In the genomic region with DNA sequence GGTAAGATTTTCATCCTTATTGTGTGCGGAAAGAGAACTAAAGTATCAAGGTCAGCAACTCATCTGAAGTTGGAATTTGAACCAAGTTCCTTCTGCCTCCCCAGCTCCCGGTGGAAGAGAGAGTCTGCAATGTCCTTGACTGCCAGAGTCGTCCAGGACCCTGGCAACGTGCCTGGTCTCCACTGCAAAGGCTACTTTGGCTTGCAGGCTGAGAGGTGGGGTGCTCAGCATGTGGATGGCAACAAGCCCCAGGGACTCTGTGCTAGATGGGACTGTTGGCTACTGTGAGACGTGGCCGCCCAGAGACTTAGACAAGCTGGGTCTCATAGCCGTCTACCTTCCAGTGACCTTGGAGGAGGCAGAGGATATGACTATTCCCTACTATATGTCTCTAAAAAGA, we compare ENCODE assay signal across 12 mouse cellular contexts. TPM values are rescaled to one million over a fixed set of nuclear protein-coding genes. Genes with fewer than 3 reads are reported as not detected.
A peak's percentile ranks its signal among the peaks of the same experiment; 100 is the strongest.
DNase-seq lines count a peak whose midpoint lies in the region; ATAC-seq and TF ChIP-seq lines count a peak whose summit lies in the region.
"Had no signal": no experiment of that assay in that cellular context is flagged by ENCODE, and none has a peak within 500 bp of the region (broad histone marks: within the 10 kb centered on the region; RNA-seq: fewer than 3 reads in every experiment).

No protein-coding gene starts in this region.

- H3K9ac ChIP-seq in midbrain, embryonic 14.5 days (replicated peaks; ENCODE audit: low read length), result no peak overlapping the region
- H3K9ac ChIP-seq in midbrain, embryonic 11.5 days (ENCODE audit: low read length), result no peak overlapping the region
- H3K9ac ChIP-seq: limb, embryonic 12.5 days had no signal

- 84% methylated on average over 7 of the region's 7 CpGs for WGBS in midbrain, embryonic 14.5 days
- 82% methylated on average over 7 of the region's 7 CpGs for WGBS in midbrain, embryonic 11.5 days

- ATAC-seq in midbrain, embryonic 14.5 days (ENCODE audit: low FRiP score, low TSS enrichment), result no peak
- no peak for ATAC-seq in midbrain, embryonic 11.5 days (ENCODE audit: low FRiP score)
- no peak for ATAC-seq in megakaryocyte-erythroid progenitor cell, adult 5-6 weeks (replicated peaks; ENCODE audit: low FRiP score, low TSS enrichment, poor library complexity, severe bottlenecking)

- no peaks in the 10 kb centered on the region for H3K27me3 ChIP-seq in midbrain, embryonic 14.5 days (ENCODE audit: control insufficient read depth, insufficient read depth, low read length)
- H3K27me3 ChIP-seq in midbrain, embryonic 11.5 days (ENCODE audit: control insufficient read depth, insufficient read depth, low read length), result no peaks in the 10 kb centered on the region

- H3K4me3 ChIP-seq in midbrain, embryonic 14.5 days (replicated peaks; ENCODE audit: low read depth, low read length), result no peak overlapping the region
- no peak overlapping the region for H3K4me3 ChIP-seq in midbrain, embryonic 11.5 days (ENCODE audit: low read depth, low read length)
- no peak overlapping the region for H3K4me3 ChIP-seq in gastrocnemius, adult 2 months
- H3K4me3 ChIP-seq: limb, embryonic 12.5 days had no signal

- no peak overlapping the region for H3K4me2 ChIP-seq in midbrain, embryonic 14.5 days (ENCODE audit: low read length)
- H3K4me2 ChIP-seq in midbrain, embryonic 11.5 days, result no peak overlapping the region
- H3K4me2 ChIP-seq: limb, embryonic 12.5 days had no signal

- no peak for TF ChIP-seq CTCF in gastrocnemius, adult 2 months (IDR thresholded peaks at IDR 0.05)

- H3K9me3 ChIP-seq in midbrain, embryonic 14.5 days (ENCODE audit: control insufficient read depth, low read length), result no peaks in the 10 kb centered on the region
- no peaks in the 10 kb centered on the region for H3K9me3 ChIP-seq in midbrain, embryonic 11.5 days (ENCODE audit: control insufficient read depth, low read length)
- H3K9me3 ChIP-seq: limb, embryonic 12.5 days had no signal

- H3K4me1 ChIP-seq in midbrain, embryonic 14.5 days (ENCODE audit: control insufficient read depth, insufficient read depth, low read length), result no peaks in the 10 kb centered on the region
- H3K4me1 ChIP-seq in midbrain, embryonic 11.5 days (ENCODE audit: control insufficient read depth, insufficient read depth, low read length), result no peaks in the 10 kb centered on the region
- H3K4me1 ChIP-seq: limb, embryonic 12.5 days had no signal

- intact Hi-C loops in gastrocnemius, adult 2 months (cut with DNase I), result no loop called here

- peak; percentile 15 for DNase-seq in gastrocnemius, adult 18-20 months (ENCODE audit: low spot score)
- no peak for DNase-seq in gastrocnemius, postnatal 25 days
- peak; percentile 17 for DNase-seq in midbrain, embryonic 14.5 days
- DNase-seq in midbrain, embryonic 11.5 days (ENCODE audit: low spot score, missing footprints), result no peak
- DNase-seq in gastrocnemius, adult 2 months, result peak; percentile 53
- DNase-seq in lung, postnatal 4 days, result peak; percentile 23 to 54
- no peak for DNase-seq in c-Kit-positive CD71-positive TER-119-positive erythroid progenitor cells, embryonic 14.5 days (ENCODE audit: low spot score)

- H3K36me3 ChIP-seq in midbrain, embryonic 14.5 days (ENCODE audit: control insufficient read depth, insufficient read depth, low read length), result no peaks in the 10 kb centered on the region
- no peaks in the 10 kb centered on the region for H3K36me3 ChIP-seq in midbrain, embryonic 11.5 days (ENCODE audit: control insufficient read depth, insufficient read depth, low read length)
- H3K36me3 ChIP-seq: limb, embryonic 12.5 days had no signal

- no peak overlapping the region for H3K27ac ChIP-seq in midbrain, embryonic 14.5 days (replicated peaks; ENCODE audit: low read depth, low read length)
- no peak overlapping the region for H3K27ac ChIP-seq in midbrain, embryonic 11.5 days (ENCODE audit: low read depth, low read length)
- H3K27ac ChIP-seq in gastrocnemius, adult 2 months, result no peak overlapping the region
- H3K27ac ChIP-seq: limb, embryonic 12.5 days had no signal

RNA-seq across cellular contexts. Expression of gene 1700012A03Rik, which starts 33.2 kb away (rescaled TPM):
- total RNA-seq in gastrocnemius, adult 18-20 months (2021), result not detected
- not detected for total RNA-seq in gastrocnemius, postnatal 25 days (2021)
- polyA plus RNA-seq in midbrain, embryonic 14.5 days (2014; fragmentation: Nextera tagmentation; extraction: Ambion mirVana), result not detected in 2 replicates
- not detected in 2 replicates for polyA plus RNA-seq in midbrain, embryonic 11.5 days (2014; fragmentation: Nextera tagmentation; extraction: Ambion mirVana)
- not detected for total RNA-seq in gastrocnemius, adult 2 months (2021)
- not detected in 2 replicates for total RNA-seq in megakaryocyte-erythroid progenitor cell, adult 5-6 weeks (2014; fragmentation: Nextera tagmentation)
- total RNA-seq in megakaryocyte-erythroid progenitor cell, adult 5-6 weeks (2017), result not detected in 2 replicates
- polyA plus RNA-seq: forebrain, embryonic 11.5 days; intestine, embryonic 14.5 days; limb, embryonic 12.5 days; spleen, adult 2 months had no signal

Comparison
In these comparisons a context has a peak if more than half of its experiments do, and no peak if none do; other contexts are left out.
1. DNase-seq: peak in gastrocnemius, adult 18-20 months (single experiment), midbrain, embryonic 14.5 days (single experiment), gastrocnemius, adult 2 months (single experiment) and lung, postnatal 4 days (2 of 2); none in gastrocnemius, postnatal 25 days (single experiment), midbrain, embryonic 11.5 days (single experiment) and c-Kit-positive CD71-positive TER-119-positive erythroid progenitor cells, embryonic 14.5 days (single experiment).